Mouse (Mus musculus) adrenal gland, adult 8-10 months (tissue): ENCODE measurements around the gene Gm20388. TPM values are rescaled to one million over a fixed set of nuclear protein-coding genes. Genes with fewer than 3 reads are reported as not detected.

Experiments
- DNase-seq: peaks from one replicate; pipeline ENCODE4 v3.0.0; 2022
- total RNA-seq, 4 experiments: library from RNA; stranded (reverse); gene quantifications; 2 replicates each; pipeline ENCODE4 v1.2.4; 2022

The Gm20388 gene
- total RNA-seq, 4 experiments from 2014 or later: 1.7 to 16.9 (median 5.8) TPM

DNA sequence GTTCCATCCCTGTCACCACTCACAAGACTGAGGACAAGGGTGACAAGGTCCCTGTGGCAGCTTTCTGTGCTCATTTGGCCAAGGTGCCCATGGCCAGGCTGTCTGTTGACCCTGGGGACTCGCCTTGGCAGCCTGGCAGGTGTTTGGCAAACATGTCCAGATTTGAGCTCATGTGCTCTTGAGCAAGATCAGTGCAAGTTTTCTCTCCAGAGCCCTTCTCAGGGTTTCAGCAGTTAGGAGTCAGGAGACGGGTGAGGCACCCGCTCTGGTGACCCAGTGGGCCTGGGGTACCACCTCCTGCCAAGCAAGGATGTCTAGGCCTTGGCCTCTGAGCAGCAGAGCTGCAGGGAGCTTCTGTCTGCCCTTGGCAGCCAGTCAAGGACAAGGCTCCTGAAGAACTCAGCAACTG is 2223.5 kb downstream of the Gm20388 start:
- peak; percentile 67 for DNase-seq

DNA sequence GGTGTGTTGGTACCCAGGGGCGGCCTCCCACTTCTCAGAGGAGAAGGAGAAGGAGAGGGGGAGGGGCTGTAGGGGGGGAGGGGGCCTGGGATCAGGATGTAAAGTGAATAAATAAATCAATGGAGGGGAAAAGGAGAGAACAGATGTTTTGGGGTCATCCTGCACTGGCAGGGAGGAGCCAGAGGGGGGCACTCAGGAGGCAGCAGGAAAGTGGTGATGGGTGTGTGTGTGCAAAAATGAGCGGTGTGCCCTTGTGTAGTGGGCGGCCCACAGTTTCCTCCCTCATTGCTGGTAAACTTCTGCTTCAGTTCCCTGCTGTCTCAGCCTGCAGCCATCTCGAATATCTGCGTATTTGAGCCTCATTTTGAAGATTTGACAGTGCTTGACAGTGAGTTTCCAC is 2224.9 kb downstream of the Gm20388 start:
- no peak for DNase-seq

DNA sequence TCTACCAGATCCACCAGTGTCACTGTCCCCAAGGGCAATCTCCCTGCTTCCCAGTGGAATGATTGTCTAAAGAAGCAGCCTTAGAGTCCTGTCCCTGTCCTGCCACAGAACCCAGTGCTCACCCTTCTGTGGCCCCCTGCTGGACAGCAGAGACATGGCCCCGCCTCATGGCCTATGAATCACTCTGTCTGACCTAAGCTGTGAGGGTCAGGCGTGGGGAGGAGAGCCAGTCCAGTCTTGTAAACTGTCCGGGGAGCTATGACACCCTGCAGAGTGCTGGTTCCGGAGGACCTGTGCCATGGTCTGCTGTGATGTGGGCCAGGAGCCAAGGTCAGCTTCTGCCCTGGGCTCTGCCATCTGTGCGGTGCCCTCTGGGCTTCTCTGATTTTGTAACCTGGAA is 2229.1 kb downstream of the Gm20388 start:
- DNase-seq: peak; percentile 87

DNA sequence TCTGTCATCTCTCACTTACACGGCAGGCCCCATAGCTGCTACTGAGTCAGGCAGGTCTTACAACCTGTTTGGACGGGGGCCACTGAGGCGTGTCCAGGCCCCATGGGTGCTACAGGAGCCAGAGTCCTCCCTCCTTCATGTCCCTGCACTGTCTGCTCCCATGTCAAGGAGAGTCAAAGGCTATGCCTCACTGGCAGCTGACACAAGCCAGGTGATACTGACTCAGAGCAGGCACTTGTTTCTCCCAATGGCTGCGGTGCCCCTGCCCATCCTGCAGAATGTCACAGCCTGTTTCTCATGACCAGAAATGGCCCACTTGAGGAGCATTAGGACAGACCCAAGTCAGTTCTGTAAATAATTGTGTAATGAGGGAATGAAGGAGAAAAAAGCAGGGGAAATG is 2229.8 kb downstream of the Gm20388 start:
- no peak for DNase-seq

DNA sequence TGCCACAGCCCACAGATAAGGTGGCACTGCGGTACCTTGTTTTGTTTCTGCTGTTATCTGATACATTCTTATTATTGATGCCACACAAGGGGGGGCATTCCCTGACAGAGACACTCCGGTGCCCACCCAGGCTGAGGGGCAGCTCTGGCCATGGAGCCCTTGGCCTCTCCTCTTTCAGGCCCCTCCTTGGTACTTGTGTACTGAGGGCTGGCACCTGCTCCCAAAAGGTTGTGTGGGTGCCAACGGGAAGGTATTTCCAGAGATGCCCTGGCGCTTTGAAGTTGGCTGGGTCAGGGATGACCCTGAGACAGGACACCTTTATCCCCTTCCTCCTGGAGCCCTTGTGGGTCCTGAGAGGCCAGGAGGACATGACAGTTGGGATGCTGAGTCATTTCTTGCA is 2231.8 kb downstream of the Gm20388 start:
- no peak for DNase-seq

DNA sequence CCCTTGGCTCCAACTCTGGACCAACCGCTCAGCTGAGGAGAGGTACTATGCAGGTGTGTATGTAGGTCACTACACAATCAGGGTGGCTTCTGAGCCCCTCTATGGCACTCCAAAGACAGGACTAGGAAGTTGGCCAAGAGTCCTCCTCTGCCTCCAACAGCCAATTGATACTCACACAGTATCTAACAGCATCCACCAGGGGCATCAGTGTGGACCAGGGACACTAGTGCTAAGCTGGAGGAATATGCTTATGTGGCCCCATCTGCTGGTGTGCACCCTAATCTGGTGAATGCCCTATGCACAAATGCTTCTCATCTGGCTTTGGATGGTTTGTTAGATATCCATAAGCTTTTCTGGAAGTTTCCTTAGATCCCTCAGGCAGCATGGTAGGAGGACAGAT is 2232.6 kb downstream of the Gm20388 start:
- DNase-seq: no peak

DNA sequence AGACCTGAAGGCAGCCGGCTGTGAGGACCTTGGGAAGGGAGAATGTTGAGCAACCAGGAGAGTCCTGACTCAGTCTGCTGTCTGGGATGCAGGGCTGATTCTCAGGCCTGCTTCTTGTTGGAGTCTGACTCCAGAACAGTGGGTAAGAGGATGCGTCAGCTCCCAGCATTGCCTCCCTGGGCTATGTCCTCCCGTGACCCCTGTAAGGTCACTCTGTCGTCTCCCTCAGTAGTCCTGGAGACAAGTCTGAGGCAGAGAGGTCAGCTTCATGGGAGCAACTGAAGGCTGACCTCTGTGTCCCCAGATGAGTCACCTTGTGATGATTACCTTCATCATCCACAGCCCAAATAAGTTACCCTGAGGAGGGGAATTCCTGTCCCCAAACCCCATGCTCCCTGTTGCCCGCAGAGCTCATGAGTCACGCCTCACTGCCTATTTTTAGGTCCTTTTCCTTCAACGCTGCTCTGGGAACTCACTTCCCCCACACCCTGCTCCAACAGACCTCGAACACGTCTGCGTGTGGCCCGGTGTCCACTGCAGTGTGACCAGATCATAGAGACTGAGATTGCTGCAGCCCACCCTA is 2234.2 kb downstream of the Gm20388 start:
- DNase-seq: peak; percentile 71

DNA sequence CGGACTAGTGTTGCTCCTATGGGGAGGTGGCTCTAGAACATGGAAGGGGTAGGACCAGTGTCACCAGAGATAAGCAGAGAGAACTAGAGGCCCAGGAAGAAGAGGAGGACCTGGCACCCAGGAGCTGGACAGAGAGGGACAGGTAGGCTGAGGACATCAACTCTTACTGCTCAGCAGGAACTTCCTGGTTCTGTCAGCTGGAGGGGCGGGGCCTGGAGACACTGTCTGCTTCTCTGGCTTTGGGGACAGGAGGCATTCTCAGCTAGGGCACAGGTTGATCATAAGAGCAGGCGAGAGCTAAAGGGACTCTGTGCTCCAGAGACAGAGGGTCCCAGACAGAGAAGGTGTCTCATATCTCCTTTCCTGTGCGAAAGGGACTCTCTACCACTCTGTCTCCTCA is 2238.4 kb downstream of the Gm20388 start:
- no peak for DNase-seq

DNA sequence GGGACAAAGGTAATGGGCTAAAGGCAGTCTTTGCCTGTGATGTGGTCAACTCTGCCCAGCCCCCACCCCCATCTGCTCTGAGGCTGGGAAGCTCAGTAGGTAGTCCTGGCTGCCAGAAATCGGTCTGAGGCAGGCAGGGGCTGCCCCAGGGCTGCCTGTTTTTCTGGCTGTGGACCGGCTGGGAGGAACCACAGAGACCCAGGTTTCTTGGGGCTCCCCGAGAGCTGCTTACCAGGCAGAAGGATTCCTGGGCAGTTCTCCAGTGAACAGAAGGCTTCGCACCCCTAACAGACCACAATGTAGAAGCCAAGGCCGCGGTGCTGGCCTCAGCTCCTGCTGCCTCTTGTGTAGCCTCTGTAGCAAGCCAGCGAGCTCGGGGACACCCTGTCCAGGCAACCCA is 2239.0 kb downstream of the Gm20388 start:
- DNase-seq: no peak

DNA sequence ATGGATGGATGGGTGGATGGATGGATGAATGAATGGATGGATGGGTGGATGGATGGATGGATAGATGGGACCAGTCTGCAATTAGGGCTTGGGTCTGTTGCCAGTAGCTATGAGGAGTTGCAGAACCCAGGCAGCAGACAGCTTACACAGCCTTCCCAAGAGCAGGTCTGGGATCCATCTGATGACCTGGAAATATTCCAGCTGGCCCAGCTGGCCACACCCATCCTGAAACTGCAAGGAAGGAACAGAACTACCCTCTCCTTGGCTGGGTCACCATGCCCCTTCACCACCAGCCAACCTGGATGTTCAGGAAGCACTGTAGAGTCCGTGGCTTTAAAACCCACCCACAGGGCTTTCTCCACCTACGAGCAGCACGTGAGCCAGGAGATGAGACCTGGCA is 2240.9 kb downstream of the Gm20388 start:
- DNase-seq: no peak

DNA sequence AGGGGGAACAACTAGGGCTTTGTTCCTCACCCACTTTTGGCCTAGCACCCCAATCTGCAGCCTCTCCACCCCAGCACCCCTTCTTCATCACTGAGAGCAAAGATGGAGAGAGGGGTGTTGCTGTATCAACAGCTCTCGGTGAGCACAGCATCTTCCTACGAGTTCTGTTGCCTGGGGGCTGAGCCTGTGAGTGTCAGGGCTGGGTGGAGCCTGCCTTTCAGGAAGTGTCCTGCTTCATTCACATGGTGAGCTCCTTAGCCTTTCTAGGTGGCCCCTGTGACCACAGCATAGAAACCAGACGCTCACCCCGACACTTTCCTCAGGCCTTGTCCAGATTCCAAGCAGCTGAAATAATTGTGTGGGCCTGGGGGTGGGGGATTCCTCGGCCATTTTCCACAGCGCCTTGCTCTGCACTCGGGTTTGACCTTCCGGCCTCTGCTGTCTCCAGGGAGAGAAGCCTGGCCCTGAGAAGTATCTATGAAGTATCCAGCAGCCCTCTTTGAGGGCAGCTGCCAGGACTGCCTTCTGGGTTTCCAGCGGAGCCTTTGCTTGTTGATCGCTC is 2244.5 kb downstream of the Gm20388 start:
- DNase-seq: no peak

DNA sequence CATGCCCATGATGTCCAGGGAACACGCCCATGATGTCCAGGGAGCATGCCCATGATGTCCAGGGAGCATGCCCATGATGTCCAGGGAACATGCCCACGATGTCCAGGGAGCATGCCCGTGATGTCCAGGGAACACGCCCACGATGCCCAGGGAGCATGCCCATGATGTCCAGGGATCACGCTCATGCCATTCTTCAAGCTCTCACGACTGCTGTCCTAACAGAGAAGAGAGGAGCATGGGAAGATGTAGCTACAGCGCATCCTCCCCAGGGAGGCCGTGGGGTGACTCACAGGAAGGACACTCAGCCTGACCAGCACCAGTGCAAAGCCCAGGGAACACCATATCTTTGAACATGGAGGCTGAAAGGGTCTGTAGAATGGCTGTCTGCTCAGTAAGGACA is 2245.3 kb downstream of the Gm20388 start:
- DNase-seq: no peak

DNA sequence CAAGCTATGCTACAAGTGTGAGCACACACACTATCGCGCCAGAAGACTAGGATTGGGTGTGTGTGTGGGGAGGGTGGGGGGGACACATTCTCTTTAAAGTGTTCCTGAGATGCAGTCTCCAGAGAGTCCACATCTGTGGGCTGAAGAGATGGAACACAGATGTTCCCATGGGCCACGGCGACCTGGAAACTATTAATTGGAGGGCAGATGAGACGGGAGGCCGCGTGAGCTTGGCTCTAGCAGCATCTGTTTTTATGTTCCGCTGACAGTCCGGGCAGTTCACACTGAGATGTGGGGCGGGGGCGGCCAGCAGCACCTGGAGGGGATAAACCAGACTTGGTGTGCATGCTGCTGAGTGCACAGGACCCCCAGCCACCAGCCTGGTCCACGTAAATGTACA is 2247.0 kb downstream of the Gm20388 start:
- DNase-seq: no peak

DNA sequence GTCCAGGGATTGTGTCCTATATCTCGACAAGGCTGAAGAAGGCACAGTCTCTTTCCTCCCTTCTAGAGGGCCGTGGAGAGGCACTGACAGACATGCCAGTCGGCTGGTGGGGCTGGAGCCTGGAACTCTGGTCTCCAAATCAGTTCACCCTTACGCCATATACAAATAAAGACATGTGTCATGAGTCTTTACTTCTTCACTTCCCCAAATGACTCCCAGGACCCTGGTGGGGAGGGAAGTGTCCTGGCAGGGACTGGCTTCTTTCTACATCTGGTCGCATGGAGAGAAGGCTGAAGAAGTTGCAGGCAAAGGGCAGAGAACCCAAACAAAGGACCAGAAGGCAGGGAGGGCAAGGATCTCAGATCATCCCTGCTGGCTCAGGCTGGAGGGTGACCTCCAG is 2249.5 kb downstream of the Gm20388 start:
- DNase-seq: no peak

DNA sequence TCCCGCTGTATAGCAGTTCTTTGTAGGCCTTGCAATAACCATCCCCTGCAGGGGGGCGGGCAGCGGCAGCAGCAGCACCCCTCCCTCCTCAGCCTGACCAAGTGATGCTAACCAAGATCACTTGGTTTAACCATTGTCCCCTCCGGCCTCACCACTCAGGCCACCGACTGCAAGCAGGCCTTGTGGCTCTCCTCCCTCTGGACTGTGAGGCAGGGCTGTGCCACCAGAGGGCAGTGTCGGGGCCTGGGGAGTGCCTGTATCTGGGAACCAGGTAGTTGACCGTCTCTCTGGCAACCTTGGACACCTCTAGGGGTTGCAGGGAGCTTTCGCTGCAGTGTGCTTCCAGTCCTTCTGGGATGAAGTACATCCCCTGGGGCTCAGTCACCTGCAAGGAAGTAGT is 2252.4 kb downstream of the Gm20388 start:
- DNase-seq: peak; percentile 56

DNA sequence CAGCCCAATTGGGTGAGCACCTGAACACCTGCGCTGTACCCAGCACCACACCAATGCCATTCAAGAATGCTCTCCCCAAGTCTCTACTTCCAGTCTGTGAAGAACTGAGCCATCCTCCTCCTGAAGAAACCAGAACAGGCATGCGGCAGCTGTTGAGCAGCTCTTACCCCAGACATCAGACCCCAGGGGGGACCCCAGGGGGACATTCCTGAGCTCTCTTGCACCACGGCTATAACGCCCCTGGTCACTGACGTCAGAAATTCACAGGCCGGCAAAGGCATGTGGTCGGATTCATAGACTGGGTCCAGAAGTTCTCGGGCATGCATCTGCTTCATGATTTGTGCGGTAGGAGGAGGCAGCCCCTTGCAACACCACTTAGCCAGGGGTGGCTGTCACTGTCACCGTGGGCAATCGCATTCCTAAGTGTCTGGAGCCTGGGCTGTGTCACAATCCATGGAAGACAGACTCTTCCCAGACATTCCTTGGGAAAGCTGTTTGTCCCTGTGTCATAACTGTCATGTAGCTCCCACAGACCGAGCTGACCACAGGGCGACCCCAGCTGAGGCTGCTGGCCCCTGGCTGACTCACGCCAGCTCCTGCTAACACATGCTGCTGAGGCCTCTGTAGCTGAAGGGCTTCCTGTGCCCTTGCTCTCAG is 2256.7 kb downstream of the Gm20388 start:
- DNase-seq: no peak

DNA sequence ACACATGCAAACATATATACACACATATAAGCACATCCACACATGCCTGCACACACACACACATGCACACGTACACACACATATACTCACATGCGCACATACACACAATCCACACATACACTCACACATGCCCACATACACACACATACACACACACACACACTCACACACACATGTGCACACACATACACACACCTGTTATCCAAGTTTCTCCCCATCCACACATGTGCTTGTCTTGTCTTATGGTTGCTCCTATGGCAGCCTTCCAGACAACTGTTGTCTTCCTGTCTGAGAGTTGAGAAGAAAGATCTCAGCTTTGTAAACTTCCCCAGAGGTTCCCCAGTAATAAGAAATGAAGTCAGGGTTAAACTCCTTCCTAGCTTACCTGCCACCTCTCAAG is 2258.8 kb downstream of the Gm20388 start:
- no peak for DNase-seq

DNA sequence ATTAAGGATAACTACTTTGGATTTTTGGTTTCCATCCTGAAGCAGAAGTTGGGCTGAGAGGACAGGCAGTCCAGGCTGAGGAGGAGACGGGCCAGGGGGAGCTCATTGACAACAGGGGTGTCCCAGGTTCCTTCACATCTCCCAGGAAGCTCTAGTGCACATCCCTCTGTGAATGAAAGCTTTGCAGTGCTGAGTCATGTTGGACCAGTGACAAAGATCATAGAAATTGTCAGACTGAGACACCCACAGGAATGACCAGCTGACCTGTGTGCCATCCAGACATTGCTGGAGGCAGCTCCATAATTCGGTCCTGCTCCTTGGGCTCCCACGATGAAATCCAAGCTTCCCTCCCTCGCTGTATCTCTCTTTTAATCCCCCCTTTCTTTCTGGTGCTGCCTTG is 2261.2 kb downstream of the Gm20388 start:
- DNase-seq: no peak

DNA sequence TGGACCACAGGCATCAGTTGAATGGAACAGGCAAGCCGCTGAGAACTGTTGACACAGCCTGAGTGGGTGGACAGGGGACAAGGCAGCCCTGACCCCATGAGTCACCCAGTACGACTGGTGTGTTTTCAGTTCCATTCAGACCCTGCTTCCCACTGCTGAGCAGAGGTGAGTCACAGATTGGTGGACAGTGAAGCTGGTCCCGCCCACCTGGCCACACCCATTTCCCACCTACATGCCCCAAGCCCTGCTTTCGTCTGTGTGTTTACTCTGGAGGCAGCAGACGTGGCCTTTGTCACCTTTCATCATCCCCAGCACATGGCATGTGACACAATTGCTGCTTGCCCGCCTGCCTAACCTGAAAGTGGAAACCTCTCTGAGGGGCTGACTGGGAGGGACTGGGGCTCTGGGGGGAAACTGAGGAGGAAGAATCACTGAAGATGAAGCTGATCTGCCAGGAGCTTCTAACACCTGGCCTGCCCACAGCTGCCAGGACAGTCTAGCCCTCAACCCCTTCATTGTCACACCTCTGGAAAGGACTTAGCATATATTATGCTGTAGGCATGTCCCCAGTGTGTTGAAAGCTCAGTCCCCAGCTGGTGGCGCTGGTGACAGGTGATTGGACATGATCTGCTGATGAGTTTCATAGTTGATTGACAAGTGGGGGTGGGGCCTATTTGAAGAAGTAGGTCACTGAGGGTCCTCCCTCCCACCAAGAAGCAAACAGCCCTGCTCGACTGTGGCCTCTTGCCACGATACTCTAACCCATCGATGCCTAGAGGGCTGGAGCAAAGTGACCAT is 2263.7 kb downstream of the Gm20388 start:
- peak; percentile 70 for DNase-seq

DNA sequence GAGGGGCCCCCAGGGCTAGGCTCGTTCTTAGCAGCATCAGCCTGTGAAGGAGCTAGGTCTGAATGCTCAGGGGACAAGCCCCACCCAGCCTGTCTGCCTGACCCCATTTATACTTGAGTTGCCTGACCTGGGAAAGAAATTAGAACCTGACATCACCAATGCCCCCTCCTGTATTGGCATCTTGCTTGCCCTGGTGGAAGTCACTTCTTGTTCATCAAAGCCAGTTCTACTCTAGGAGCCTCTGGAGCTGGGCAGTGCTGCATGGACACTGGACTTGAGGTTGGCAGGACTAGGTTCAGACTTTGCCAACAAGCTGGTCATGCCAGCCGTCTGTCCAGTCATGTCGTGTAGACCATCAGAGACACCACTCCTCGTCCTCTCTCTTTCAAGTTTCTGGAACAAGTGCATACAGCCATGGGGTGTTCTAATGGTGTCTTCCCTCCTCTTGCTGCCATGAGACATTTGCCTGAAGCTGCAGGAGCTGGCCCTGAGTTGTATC is 2267.8 kb downstream of the Gm20388 start:
- DNase-seq: no peak

DNA sequence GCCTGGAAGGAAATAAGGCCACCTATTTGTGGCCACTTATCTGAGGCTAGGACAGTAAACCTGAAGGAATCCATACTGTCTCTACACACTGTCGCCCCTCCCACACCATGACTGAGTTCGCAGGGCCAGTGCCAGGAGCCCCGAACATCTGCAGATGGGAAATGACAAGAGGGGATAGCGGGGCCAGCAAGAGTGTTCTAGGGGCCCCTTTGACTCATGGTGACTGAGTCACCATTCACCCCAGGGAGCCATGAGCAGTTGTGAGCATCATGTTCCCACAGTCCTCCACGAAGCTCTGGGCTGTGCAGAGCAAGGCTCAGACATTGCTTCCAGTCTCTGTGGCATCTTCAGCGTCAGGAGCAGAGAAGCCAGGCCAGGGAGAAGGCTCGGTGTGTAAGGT is 2268.7 kb downstream of the Gm20388 start:
- DNase-seq: no peak

DNA sequence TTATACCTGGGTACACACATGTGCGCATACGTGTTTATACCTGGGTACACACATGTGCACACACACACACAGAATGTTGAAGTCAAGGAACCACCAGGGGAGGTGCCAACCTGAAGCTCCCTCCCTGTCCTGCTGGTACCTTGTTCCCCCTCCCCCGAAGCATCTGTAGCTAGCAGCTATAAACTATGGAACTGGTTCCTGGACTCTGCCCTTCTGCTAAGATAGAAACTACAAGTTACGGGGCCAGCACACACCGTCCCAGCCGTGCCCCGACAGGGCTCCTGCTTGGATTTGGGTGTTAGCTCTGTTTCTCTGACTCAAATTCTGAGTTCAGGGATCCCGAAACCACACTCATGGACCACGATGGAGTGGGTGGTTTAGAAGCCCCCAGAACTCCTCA is 2269.5 kb downstream of the Gm20388 start:
- DNase-seq: no peak

DNA sequence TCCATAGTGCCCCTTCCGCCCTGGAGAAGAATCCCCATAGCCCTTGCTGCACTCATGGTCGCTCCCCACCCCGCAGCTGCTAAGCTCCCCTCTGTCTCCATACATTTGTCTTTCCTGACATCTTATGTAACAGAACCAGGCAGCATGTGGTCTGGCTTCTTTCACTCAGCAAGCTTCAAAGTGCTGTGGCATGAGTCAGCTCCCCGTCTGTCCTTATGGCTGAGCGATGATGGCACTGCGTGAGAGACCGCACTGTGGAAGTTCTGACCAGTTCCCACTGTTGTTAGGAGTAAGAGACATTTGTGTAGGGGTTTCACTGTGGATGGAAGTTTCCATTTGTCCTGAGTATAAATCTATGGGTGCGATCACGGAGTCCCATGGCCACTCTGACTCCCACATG is 2270.8 kb downstream of the Gm20388 start:
- peak; percentile 66 for DNase-seq
